Mouse (Mus musculus): Measurements from ENCODE around the gene Irak2. TPM values are rescaled to one million over a fixed set of nuclear protein-coding genes. Genes with fewer than 3 reads are reported as not detected.
A peak's percentile ranks its signal among the peaks of the same experiment; 100 is the strongest.

Irak2 gene
- polyA plus RNA-seq, 1 experiment from 2014 or later, result 1.5 TPM

DNA sequence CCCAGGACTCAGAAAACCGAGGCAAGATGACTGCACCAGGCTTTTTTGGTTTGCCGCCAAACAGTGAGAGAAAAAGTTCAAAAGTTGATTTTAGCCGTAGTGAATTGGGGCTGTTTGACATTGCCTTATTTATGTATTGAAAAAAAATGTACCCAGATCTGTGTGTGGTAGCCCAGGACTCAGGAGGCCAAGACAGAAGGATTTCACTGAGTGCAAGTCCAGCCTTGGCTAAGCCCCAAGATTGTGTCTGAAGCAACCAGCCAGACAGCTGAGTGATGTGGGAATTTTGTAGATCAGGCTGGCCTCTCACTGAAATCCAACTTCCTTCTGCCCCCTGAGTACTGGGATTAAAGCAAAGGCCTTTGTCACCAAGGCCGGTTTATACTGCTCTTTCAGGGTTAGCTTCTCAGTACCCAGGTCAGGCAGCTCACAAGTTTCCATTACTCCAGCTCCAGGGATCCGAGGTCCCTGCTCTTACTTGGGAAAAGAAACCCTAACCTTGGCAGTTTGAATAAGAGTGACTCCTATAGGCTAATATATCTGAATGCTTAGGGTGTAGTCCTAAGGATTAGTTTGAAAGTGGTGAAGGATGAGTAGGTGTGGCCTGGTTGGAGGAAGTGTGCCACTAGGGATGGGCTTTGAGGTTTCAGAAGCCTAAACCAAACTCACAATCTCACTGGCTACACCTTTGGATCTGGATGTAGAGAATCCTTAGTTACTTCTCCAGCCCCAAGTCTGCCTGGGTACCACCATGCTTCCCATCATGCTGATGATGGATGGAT lies 13.1 kb upstream of the Irak2 start:
- 45% methylated on average over 5 of the region's 5 CpGs for WGBS
- peaks cover 15% of the 10 kb centered on the region for H3K4me1 ChIP-seq (ENCODE audit: control insufficient read depth, insufficient read depth, low read length)
- no peaks in the 10 kb centered on the region for H3K9me3 ChIP-seq (ENCODE audit: control insufficient read depth, low read length)
- H3K27ac ChIP-seq (ENCODE audit: low read depth, low read length), result no peak overlapping the region
- peaks cover 20% of the 10 kb centered on the region for H3K36me3 ChIP-seq (ENCODE audit: control insufficient read depth, insufficient read depth, low read length)
- no peak for ATAC-seq (ENCODE audit: low read depth)
- peak overlapping the region; percentile 51 for H3K4me2 ChIP-seq (ENCODE audit: low read depth, low read length)
- H3K9ac ChIP-seq (replicated peaks; ENCODE audit: low read depth, low read length), result peak overlapping the region; percentile 78; the same call in 1 of the 2 replicates
- H3K4me3 ChIP-seq (ENCODE audit: low read depth, low read length), result peak overlapping the region; percentile 66
- H3K27me3 ChIP-seq (ENCODE audit: control insufficient read depth, insufficient read depth, low read length), result no peaks in the 10 kb centered on the region

DNA sequence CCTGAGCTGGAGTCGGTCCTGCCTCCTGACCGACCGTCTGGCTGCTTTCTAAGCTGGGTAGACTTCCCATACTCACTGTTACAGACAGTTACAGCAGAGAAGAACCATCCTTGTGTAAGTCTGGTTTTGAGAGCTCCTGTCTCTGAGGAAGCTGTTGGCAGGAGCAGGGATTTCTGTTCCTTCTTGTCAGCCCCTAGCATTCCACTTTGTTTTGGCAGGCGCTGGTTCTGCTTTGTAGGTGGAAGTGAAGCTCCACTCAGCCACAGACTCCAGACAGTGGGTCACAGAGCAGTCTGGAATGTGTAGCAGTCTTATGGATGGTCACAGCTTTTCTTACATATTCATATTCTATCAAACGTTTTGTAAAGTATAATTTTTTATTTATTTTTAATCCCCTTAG lies 7.9 kb upstream of the Irak2 start:
- no peak for ATAC-seq (ENCODE audit: low read depth)
- H3K27me3 ChIP-seq (ENCODE audit: control insufficient read depth, insufficient read depth, low read length), result no peaks in the 10 kb centered on the region
- H3K9me3 ChIP-seq (ENCODE audit: control insufficient read depth, low read length), result no peaks in the 10 kb centered on the region
- no peak overlapping the region for H3K4me3 ChIP-seq (ENCODE audit: low read depth, low read length)
- H3K4me2 ChIP-seq (ENCODE audit: low read depth, low read length), result no peak overlapping the region
- peaks cover 34% of the 10 kb centered on the region for H3K36me3 ChIP-seq (ENCODE audit: control insufficient read depth, insufficient read depth, low read length)
- peaks cover 8% of the 10 kb centered on the region for H3K4me1 ChIP-seq (ENCODE audit: control insufficient read depth, insufficient read depth, low read length)
- 84% methylated on average over 5 of the region's 5 CpGs for WGBS
- no peak overlapping the region for H3K9ac ChIP-seq (replicated peaks; ENCODE audit: low read depth, low read length)
- no peak overlapping the region for H3K27ac ChIP-seq (ENCODE audit: low read depth, low read length)

GRCm38 (mm10) chr6:113632863-113633262 lies 5.4 kb upstream of the Irak2 start:
- H3K4me1 ChIP-seq (ENCODE audit: control insufficient read depth, insufficient read depth, low read length), result no peaks in the 10 kb centered on the region
- ATAC-seq (ENCODE audit: low read depth), result no peak
- H3K36me3 ChIP-seq (ENCODE audit: control insufficient read depth, insufficient read depth, low read length), result peaks cover 31% of the 10 kb centered on the region
- H3K9ac ChIP-seq (replicated peaks; ENCODE audit: low read depth, low read length), result no peak overlapping the region
- H3K4me2 ChIP-seq (ENCODE audit: low read depth, low read length), result no peak overlapping the region
- H3K4me3 ChIP-seq (ENCODE audit: low read depth, low read length), result no peak overlapping the region
- WGBS, result 93% methylated on average over 4 of the region's 4 CpGs
- H3K27ac ChIP-seq (ENCODE audit: low read depth, low read length), result no peak overlapping the region
- no peaks in the 10 kb centered on the region for H3K9me3 ChIP-seq (ENCODE audit: control insufficient read depth, low read length)
- H3K27me3 ChIP-seq (ENCODE audit: control insufficient read depth, insufficient read depth, low read length), result no peaks in the 10 kb centered on the region

- H3K4me3 ChIP-seq (ENCODE audit: low read depth, low read length), result no peak overlapping the region
- no peak for ATAC-seq (ENCODE audit: low read depth)
- 87% methylated on average over 4 of the region's 4 CpGs for WGBS
- no peaks in the 10 kb centered on the region for H3K36me3 ChIP-seq (ENCODE audit: control insufficient read depth, insufficient read depth, low read length)
- no peak overlapping the region for H3K27ac ChIP-seq (ENCODE audit: low read depth, low read length)
- no peaks in the 10 kb centered on the region for H3K27me3 ChIP-seq (ENCODE audit: control insufficient read depth, insufficient read depth, low read length)
- no peaks in the 10 kb centered on the region; the same call in 1 of the 2 replicates for H3K4me1 ChIP-seq (ENCODE audit: control insufficient read depth, insufficient read depth, low read length)
- H3K4me2 ChIP-seq (ENCODE audit: low read depth, low read length), result no peak overlapping the region
- H3K9ac ChIP-seq (replicated peaks; ENCODE audit: low read depth, low read length), result no peak overlapping the region
- H3K9me3 ChIP-seq (ENCODE audit: control insufficient read depth, low read length), result no peaks in the 10 kb centered on the region
Observed at GRCm38 (mm10) chr6:113639201-113639600, 934 bp downstream of the Irak2 start.

DNA sequence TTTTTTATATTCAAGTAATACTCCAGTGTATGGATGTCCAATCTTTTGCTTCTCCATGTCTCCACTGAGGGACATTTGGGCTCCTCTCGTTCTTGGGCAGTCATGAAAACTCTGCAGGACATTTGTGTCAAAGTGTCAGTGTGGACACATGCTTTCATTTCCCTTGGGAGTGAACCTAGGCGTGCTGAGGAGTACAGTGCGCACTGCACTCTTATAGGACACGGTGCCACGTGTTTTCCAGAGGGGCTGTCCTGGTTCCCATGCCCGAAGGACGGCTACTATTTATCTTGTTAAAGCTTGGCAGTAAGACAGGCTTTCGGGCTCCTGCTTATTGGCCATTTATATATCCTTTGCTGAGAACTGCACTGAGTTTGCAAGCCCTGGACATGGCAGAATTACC lies 4.3 kb downstream of the Irak2 start:
- WGBS, result 90% methylated on average over 8 of the region's 8 CpGs

GRCm38 (mm10) chr6:113643021-113643420 lies 4.8 kb downstream of the Irak2 start:
- no peaks in the 10 kb centered on the region for H3K36me3 ChIP-seq (ENCODE audit: control insufficient read depth, insufficient read depth, low read length)
- no peak overlapping the region for H3K4me3 ChIP-seq (ENCODE audit: low read depth, low read length)
- no peak overlapping the region for H3K4me2 ChIP-seq (ENCODE audit: low read depth, low read length)
- ATAC-seq (ENCODE audit: low read depth), result no peak
- 93% methylated on average over 4 of the region's 4 CpGs for WGBS
- no peaks in the 10 kb centered on the region for H3K27me3 ChIP-seq (ENCODE audit: control insufficient read depth, insufficient read depth, low read length)
- no peaks in the 10 kb centered on the region for H3K9me3 ChIP-seq (ENCODE audit: control insufficient read depth, low read length)
- no peaks in the 10 kb centered on the region; the same call in 1 of the 2 replicates for H3K4me1 ChIP-seq (ENCODE audit: control insufficient read depth, insufficient read depth, low read length)
- no peak overlapping the region for H3K9ac ChIP-seq (replicated peaks; ENCODE audit: low read depth, low read length)
- no peak overlapping the region for H3K27ac ChIP-seq (ENCODE audit: low read depth, low read length)

More for the DNA sequence above, 4.3 kb downstream of the Irak2 start:
- H3K9ac ChIP-seq (replicated peaks; ENCODE audit: low read depth, low read length), result no peak overlapping the region
- H3K27ac ChIP-seq (ENCODE audit: low read depth, low read length), result no peak overlapping the region
- no peak overlapping the region for H3K4me2 ChIP-seq (ENCODE audit: low read depth, low read length)
- no peak overlapping the region for H3K4me3 ChIP-seq (ENCODE audit: low read depth, low read length)
- ATAC-seq (ENCODE audit: low read depth), result no peak
- H3K27me3 ChIP-seq (ENCODE audit: control insufficient read depth, insufficient read depth, low read length), result no peaks in the 10 kb centered on the region
- H3K9me3 ChIP-seq (ENCODE audit: control insufficient read depth, low read length), result no peaks in the 10 kb centered on the region
- no peaks in the 10 kb centered on the region; the same call in 1 of the 2 replicates for H3K4me1 ChIP-seq (ENCODE audit: control insufficient read depth, insufficient read depth, low read length)
- H3K36me3 ChIP-seq (ENCODE audit: control insufficient read depth, insufficient read depth, low read length), result no peaks in the 10 kb centered on the region

- no peaks in the 10 kb centered on the region for H3K9me3 ChIP-seq (ENCODE audit: control insufficient read depth, low read length)
- H3K9ac ChIP-seq (replicated peaks; ENCODE audit: low read depth, low read length), result no peak overlapping the region
- no peaks in the 10 kb centered on the region for H3K36me3 ChIP-seq (ENCODE audit: control insufficient read depth, insufficient read depth, low read length)
- no peaks in the 10 kb centered on the region for H3K4me1 ChIP-seq (ENCODE audit: control insufficient read depth, insufficient read depth, low read length)
- WGBS, result 89% methylated on average over 2 of the region's 2 CpGs
- no peak overlapping the region for H3K4me3 ChIP-seq (ENCODE audit: low read depth, low read length)
- no peak overlapping the region for H3K4me2 ChIP-seq (ENCODE audit: low read depth, low read length)
- H3K27me3 ChIP-seq (ENCODE audit: control insufficient read depth, insufficient read depth, low read length), result no peaks in the 10 kb centered on the region
- no peak overlapping the region for H3K27ac ChIP-seq (ENCODE audit: low read depth, low read length)
- no peak for ATAC-seq (ENCODE audit: low read depth)
Observed at GRCm38 (mm10) chr6:113643967-113644366, 5.7 kb downstream of the Irak2 start.

GRCm38 (mm10) chr6:113644808-113645207 lies 6.5 kb downstream of the Irak2 start:
- no peak overlapping the region for H3K4me3 ChIP-seq (ENCODE audit: low read depth, low read length)
- no peaks in the 10 kb centered on the region for H3K4me1 ChIP-seq (ENCODE audit: control insufficient read depth, insufficient read depth, low read length)
- ATAC-seq (ENCODE audit: low read depth), result no peak
- H3K9ac ChIP-seq (replicated peaks; ENCODE audit: low read depth, low read length), result no peak overlapping the region
- no peaks in the 10 kb centered on the region for H3K27me3 ChIP-seq (ENCODE audit: control insufficient read depth, insufficient read depth, low read length)
- no peaks in the 10 kb centered on the region for H3K36me3 ChIP-seq (ENCODE audit: control insufficient read depth, insufficient read depth, low read length)
- no peak overlapping the region for H3K27ac ChIP-seq (ENCODE audit: low read depth, low read length)
- 89% methylated on average over 8 of the region's 8 CpGs for WGBS
- no peak overlapping the region for H3K4me2 ChIP-seq (ENCODE audit: low read depth, low read length)
- no peaks in the 10 kb centered on the region for H3K9me3 ChIP-seq (ENCODE audit: control insufficient read depth, low read length)

GRCm38 (mm10) chr6:113649346-113650196 lies 11.3 kb downstream of the Irak2 start:
- no peak overlapping the region for H3K4me2 ChIP-seq (ENCODE audit: low read depth, low read length)
- H3K27ac ChIP-seq (ENCODE audit: low read depth, low read length), result no peak overlapping the region
- H3K4me3 ChIP-seq (ENCODE audit: low read depth, low read length), result no peak overlapping the region
- ATAC-seq (ENCODE audit: low read depth), result no peak
- no peaks in the 10 kb centered on the region for H3K4me1 ChIP-seq (ENCODE audit: control insufficient read depth, insufficient read depth, low read length)
- H3K9ac ChIP-seq (replicated peaks; ENCODE audit: low read depth, low read length), result no peak overlapping the region
- 86% methylated on average over 7 of the region's 7 CpGs for WGBS
- H3K27me3 ChIP-seq (ENCODE audit: control insufficient read depth, insufficient read depth, low read length), result no peaks in the 10 kb centered on the region
- H3K36me3 ChIP-seq (ENCODE audit: control insufficient read depth, insufficient read depth, low read length), result no peaks in the 10 kb centered on the region
- no peaks in the 10 kb centered on the region for H3K9me3 ChIP-seq (ENCODE audit: control insufficient read depth, low read length)
